Mouse (Mus musculus) thymus, adult 2 months (tissue): Measurements from ENCODE around the gene Samd4b. TPM values are rescaled to one million over a fixed set of nuclear protein-coding genes. Genes with fewer than 3 reads are reported as not detected.
"Not testable (repeated sequence)": the region's sequence is repeated elsewhere in the genome, so short reads cannot be mapped to it uniquely, and the experiment has no call there.

Experiments used
- DNase-seq: peaks from one replicate; pipeline ENCODE4 v3.0.0; 2021
- H3K27ac ChIP-seq: fragments of 200-500 bp; 2 replicates; pipeline ENCODE4 v1.5.1; 2012; ENCODE audit warnings: low read length, control low read depth; ENCODE audit not compliant: control insufficient read depth, insufficient read depth
- H3K27me3 ChIP-seq: fragments of 200-500 bp; 2 replicates; pipeline ENCODE4 v1.6.1; 2012; ENCODE audit warnings: mild to moderate bottlenecking, low read length, moderate library complexity, mixed read lengths; ENCODE audit not compliant: control insufficient read depth, insufficient read depth
- H3K36me3 ChIP-seq: fragments of 200-500 bp; 2 replicates; pipeline ENCODE4 v1.6.1; 2012; ENCODE audit warnings: mild to moderate bottlenecking, low read length, moderate library complexity; ENCODE audit not compliant: control insufficient read depth, insufficient read depth
- H3K4me1 ChIP-seq: fragments of 200-500 bp; replicated peaks from 2 replicates; pipeline ENCODE4 v1.6.1; 2012; ENCODE audit warnings: low read length; ENCODE audit not compliant: control insufficient read depth, insufficient read depth
- H3K4me3 ChIP-seq: fragments of 200-500 bp; 2 replicates; pipeline ENCODE4 v1.5.1; 2012; ENCODE audit warnings: mild to moderate bottlenecking, low read length, control low read depth, moderate library complexity; ENCODE audit not compliant: control insufficient read depth, insufficient read depth
- CTCF ChIP-seq: fragments of 200-500 bp; IDR thresholded peaks from 2 replicates; pipeline ENCODE4 v1.5.1; 2012; ENCODE audit warnings: mild to moderate bottlenecking, control low read depth, low read length, moderate library complexity, borderline replicate concordance; ENCODE audit not compliant: control insufficient read depth, poor library complexity, insufficient read depth; ENCODE audit errors: extremely low read depth
- POLR2A ChIP-seq: fragments of 200-500 bp; IDR thresholded peaks from 2 replicates; pipeline ENCODE4 v1.6.1; 2012; ENCODE audit warnings: mild to moderate bottlenecking, low read length, control low read depth, moderate library complexity; ENCODE audit not compliant: control insufficient read depth, poor library complexity, insufficient read depth; ENCODE audit errors: extremely low read depth
- WGBS: fragments of 180-500 bp; shearing (Covaris S2); methylation state at CpG from one replicate; pipeline ENCODE4 v1.1.7; 2018; 5-methylcytosine and 5-hydroxymethylcytosine counted together
- polyA plus RNA-seq: library from polyadenylated mRNA; depleted of rRNA; stranded (reverse); fragments of >200 nt; gene quantifications from 2 replicates; pipeline ENCODE4 v1.2.3, GENCODE M21; 2012

The Samd4b gene
- polyA plus RNA-seq, 1 experiment: 118 TPM

GRCm38 (mm10) chr7:28401030-28401429 is 196.9 kb downstream of the Samd4b start:
- Histone ChIP-seq H3K36me3 (peaks cover 60% of the 10 kb centered on the region), H3K27ac (no peak overlapping the region; the same call in 1 of the 2 replicates)
- WGBS: 100% methylated on average over 1 of the region's 1 CpGs

GRCm38 (mm10) chr7:28398696-28399340 is 199.1 kb downstream of the Samd4b start:
- 98% methylated on average over 10 of the region's 10 CpGs for WGBS
- H3K27ac ChIP-seq: no peak overlapping the region
- H3K27me3 ChIP-seq: no peaks in the 10 kb centered on the region
- no peak for DNase-seq
- no peak overlapping the region for H3K4me3 ChIP-seq
- H3K36me3 ChIP-seq: peaks cover 46% of the 10 kb centered on the region
- TF ChIP-seq CTCF (no peak), POLR2A (no peak)
- H3K4me1 ChIP-seq: no peaks in the 10 kb centered on the region

More at GRCm38 (mm10) chr7:28401030-28401429, 196.9 kb downstream of the Samd4b start:
- Histone ChIP-seq H3K4me3 (no peak overlapping the region), H3K4me1 (no peaks in the 10 kb centered on the region), H3K27me3 (no peaks in the 10 kb centered on the region)
- DNase-seq: no peak
- TF ChIP-seq POLR2A: no peak
- TF ChIP-seq CTCF: no peak

GRCm38 (mm10) chr7:28398000-28398399 is 199.9 kb downstream of the Samd4b start:
- H3K4me3 ChIP-seq: no peak overlapping the region
- no peaks in the 10 kb centered on the region for H3K27me3 ChIP-seq
- H3K36me3 ChIP-seq: peaks cover 46% of the 10 kb centered on the region
- 80% methylated on average over 3 of the region's 3 CpGs for WGBS
- H3K4me1 ChIP-seq: peaks cover 6% of the 10 kb centered on the region
- DNase-seq: no peak
- no peak for TF ChIP-seq CTCF
- no peak for TF ChIP-seq POLR2A
- H3K27ac ChIP-seq: no peak overlapping the region

- H3K36me3 ChIP-seq: peaks cover 46% of the 10 kb centered on the region
- peaks cover 12% of the 10 kb centered on the region for H3K4me1 ChIP-seq
- no peak overlapping the region for H3K27ac ChIP-seq
- H3K27me3 ChIP-seq: no peaks in the 10 kb centered on the region
- no peak overlapping the region for H3K4me3 ChIP-seq
- WGBS: 99% methylated on average over 4 of the region's 4 CpGs
- DNase-seq: no peak
- TF ChIP-seq CTCF (no peak), POLR2A (no peak)
These were observed 202.5 kb downstream of the Samd4b start for GRCm38 (mm10) chr7:28395425-28395824.

- no peak for TF ChIP-seq POLR2A
- no peak for TF ChIP-seq CTCF
- Histone ChIP-seq H3K27ac (no peak overlapping the region), H3K36me3 (peaks cover 29% of the 10 kb centered on the region; the same call in 1 of the 2 replicates), H3K4me1 (peaks cover 12% of the 10 kb centered on the region), H3K27me3 (no peaks in the 10 kb centered on the region), H3K4me3 (peak overlapping the region; percentile 70)
- no peak for DNase-seq
- 8% methylated on average over 22 of the region's 22 CpGs for WGBS
These were observed 204.5 kb downstream of the Samd4b start for GRCm38 (mm10) chr7:28393272-28393951.

- DNase-seq: peak; percentile 95
- no peak for TF ChIP-seq CTCF
- TF ChIP-seq POLR2A: peak; percentile 69; the same call in 1 of the 2 replicates
- Histone ChIP-seq H3K27me3 (no peaks in the 10 kb centered on the region), H3K36me3 (peaks cover 22% of the 10 kb centered on the region; the same call in 1 of the 2 replicates), H3K4me3 (peak within 1 kb of the TSS; percentile 70), H3K27ac (no peak within 1 kb of the TSS), H3K4me1 (peaks cover 12% of the 10 kb centered on the region)
- under 1% methylated on average over 58 of the region's 58 CpGs for WGBS
These were observed 205.3 kb downstream of the Samd4b start, which contains the start of the genes Med29 and Paf1 for GRCm38 (mm10) chr7:28392429-28393271. Med29 (minus strand) TSS chr7:28392708. Paf1 (plus strand) TSS chr7:28392951.

- WGBS: 100% methylated on average over 3 of the region's 3 CpGs
- Histone ChIP-seq H3K27me3 (no peaks in the 10 kb centered on the region), H3K27ac (no peak overlapping the region), H3K4me3 (no peak overlapping the region), H3K36me3 (peaks cover 6% of the 10 kb centered on the region; the same call in 1 of the 2 replicates), H3K4me1 (peaks cover 23% of the 10 kb centered on the region)
- no peak for TF ChIP-seq POLR2A
- DNase-seq: no peak
These were observed 207.6 kb downstream of the Samd4b start for GRCm38 (mm10) chr7:28390331-28390730.

- H3K36me3 ChIP-seq, H3K27me3 ChIP-seq, H3K4me3 ChIP-seq, DNase-seq, H3K27ac ChIP-seq: not testable (repeated sequence)
- H3K4me1 ChIP-seq: peaks cover 42% of the 10 kb centered on the region
- 94% methylated on average over 7 of the region's 7 CpGs for WGBS
These were observed 210.6 kb downstream of the Samd4b start for GRCm38 (mm10) chr7:28387384-28387783.

GRCm38 (mm10) chr7:28386877-28387276 is 211.1 kb downstream of the Samd4b start:
- not testable (repeated sequence) for H3K36me3 ChIP-seq

More at GRCm38 (mm10) chr7:28386877-28387276, 211.1 kb downstream of the Samd4b start:
- peaks cover 43% of the 10 kb centered on the region for H3K4me1 ChIP-seq
- not testable (repeated sequence) for H3K4me3 ChIP-seq, H3K27ac ChIP-seq, H3K27me3 ChIP-seq
- DNase-seq: peak; percentile 11
- 79% methylated on average over 6 of the region's 6 CpGs for WGBS
